Mouse (Mus musculus) erythroblast, embryonic 14.5 days (primary cell): ENCODE measurements at regions not wholly inside any gene's neighbourhood (a gene's known extent, or its start where the extent isn't known, plus 50 kb on each side); places are given as distances from the start of the nearest gene placed in this dataset.

Source experiments
- H3K27me3 ChIP-seq: 2 replicates; pipeline ENCODE4 v1.6.1; 2012; ENCODE audit warnings: inconsistent platforms; ENCODE audit not compliant: control insufficient read depth
- H3K36me3 ChIP-seq: 2 replicates; pipeline ENCODE4 v1.6.1; 2012; ENCODE audit warnings: mild to moderate bottlenecking, inconsistent platforms; ENCODE audit not compliant: control insufficient read depth
- H3K4me1 ChIP-seq: 2 replicates; pipeline ENCODE4 v1.6.1; 2012; ENCODE audit warnings: inconsistent platforms; ENCODE audit not compliant: control insufficient read depth
- H3K4me3 ChIP-seq: replicated peaks from 2 replicates; pipeline ENCODE3; 2012; ENCODE audit warnings: moderate library complexity, mild to moderate bottlenecking, inconsistent platforms
- H3K9me3 ChIP-seq: 2 replicates; pipeline ENCODE4 v1.6.1; 2012; ENCODE audit warnings: low read length, inconsistent platforms, mixed read lengths; ENCODE audit not compliant: control insufficient read depth
- GATA1 ChIP-seq: IDR thresholded peaks from 2 replicates; pipeline ENCODE4 v1.6.1; 2012; ENCODE audit warnings: low read length, inconsistent platforms, mixed read lengths
- TAL1 ChIP-seq: IDR thresholded peaks from 3 replicates; pipeline ENCODE4 v1.6.1; 2012; ENCODE audit warnings: low read length, inconsistent platforms, mixed read lengths

- TF ChIP-seq TAL1 (no peak), GATA1 (no peak)
Observed at GRCm38 (mm10) chr4:95133815-95134214, 81.8 kb upstream of the Jun start.

GRCm38 (mm10) chr4:95134611-95135010 lies 82.6 kb upstream of the Jun start:
- Histone ChIP-seq H3K27me3 (no peaks in the 10 kb centered on the region), H3K36me3 (no peaks in the 10 kb centered on the region), H3K4me1 (no peaks in the 10 kb centered on the region), H3K4me3 (no peak overlapping the region), H3K9me3 (no peaks in the 10 kb centered on the region)
- TF ChIP-seq GATA1 = no peak
- no peak for TF ChIP-seq TAL1

More at GRCm38 (mm10) chr4:95133815-95134214, 81.8 kb upstream of the Jun start:
- Histone ChIP-seq H3K4me1 (no peaks in the 10 kb centered on the region), H3K4me3 (no peak overlapping the region), H3K9me3 (no peaks in the 10 kb centered on the region), H3K27me3 (no peaks in the 10 kb centered on the region), H3K36me3 (no peaks in the 10 kb centered on the region)

- no peak overlapping the region for H3K4me3 ChIP-seq
- TF ChIP-seq TAL1 = no peak
- H3K9me3 ChIP-seq = no peaks in the 10 kb centered on the region
- no peaks in the 10 kb centered on the region for H3K36me3 ChIP-seq
- H3K4me1 ChIP-seq = no peaks in the 10 kb centered on the region
- H3K27me3 ChIP-seq = no peaks in the 10 kb centered on the region
Observed at GRCm38 (mm10) chr4:95137413-95138143, 85.6 kb upstream of the Jun start.

- H3K27me3 ChIP-seq = no peaks in the 10 kb centered on the region
- no peak overlapping the region for H3K4me3 ChIP-seq
- H3K36me3 ChIP-seq = no peaks in the 10 kb centered on the region
- no peaks in the 10 kb centered on the region for H3K4me1 ChIP-seq
- TF ChIP-seq TAL1 (no peak), GATA1 (no peak)
- H3K9me3 ChIP-seq = no peaks in the 10 kb centered on the region
Observed at GRCm38 (mm10) chr4:95138676-95139075, 86.7 kb upstream of the Jun start.

GRCm38 (mm10) chr4:95141253-95141652 lies 89.2 kb upstream of the Jun start:
- H3K4me1 ChIP-seq = no peaks in the 10 kb centered on the region
- no peaks in the 10 kb centered on the region for H3K27me3 ChIP-seq
- no peaks in the 10 kb centered on the region for H3K36me3 ChIP-seq
- no peaks in the 10 kb centered on the region for H3K9me3 ChIP-seq
- no peak overlapping the region for H3K4me3 ChIP-seq
- TF ChIP-seq GATA1 = no peak
- no peak for TF ChIP-seq TAL1

- TF ChIP-seq TAL1 = no peak
- no peak for TF ChIP-seq GATA1
- Histone ChIP-seq H3K4me1 (no peaks in the 10 kb centered on the region), H3K4me3 (no peak overlapping the region), H3K27me3 (no peaks in the 10 kb centered on the region), H3K9me3 (no peaks in the 10 kb centered on the region), H3K36me3 (no peaks in the 10 kb centered on the region)
Observed at GRCm38 (mm10) chr4:95143130-95143529, 91.1 kb upstream of the Jun start.

- H3K36me3 ChIP-seq = no peaks in the 10 kb centered on the region
- no peaks in the 10 kb centered on the region for H3K27me3 ChIP-seq
- H3K9me3 ChIP-seq = no peaks in the 10 kb centered on the region
- TF ChIP-seq TAL1 = no peak
- no peak for TF ChIP-seq GATA1
- no peak overlapping the region for H3K4me3 ChIP-seq
- H3K4me1 ChIP-seq = no peaks in the 10 kb centered on the region
Observed at GRCm38 (mm10) chr4:95143668-95144067, 91.6 kb upstream of the Jun start.

- Histone ChIP-seq H3K36me3 (no peaks in the 10 kb centered on the region), H3K9me3 (no peaks in the 10 kb centered on the region), H3K27me3 (no peaks in the 10 kb centered on the region), H3K4me3 (no peak overlapping the region), H3K4me1 (no peaks in the 10 kb centered on the region)
- TF ChIP-seq GATA1 (no peak), TAL1 (no peak)
Observed at GRCm38 (mm10) chr4:95144440-95144839, 92.4 kb upstream of the Jun start.

- H3K36me3 ChIP-seq = no peaks in the 10 kb centered on the region
- H3K4me1 ChIP-seq = no peaks in the 10 kb centered on the region; the same call in 1 of the 2 replicates
- no peak for TF ChIP-seq GATA1
- TF ChIP-seq TAL1 = no peak
- H3K9me3 ChIP-seq = no peaks in the 10 kb centered on the region
- H3K4me3 ChIP-seq = no peak overlapping the region
- H3K27me3 ChIP-seq = no peaks in the 10 kb centered on the region
Observed at GRCm38 (mm10) chr4:95146268-95146667, 94.2 kb upstream of the Jun start.

- Histone ChIP-seq H3K9me3 (no peaks in the 10 kb centered on the region), H3K4me1 (peaks cover 16% of the 10 kb centered on the region), H3K27me3 (no peaks in the 10 kb centered on the region), H3K4me3 (no peak overlapping the region), H3K36me3 (no peaks in the 10 kb centered on the region)
- TF ChIP-seq GATA1 (no peak), TAL1 (no peak)
Observed at GRCm38 (mm10) chr4:95148665-95149064, 96.6 kb upstream of the Jun start.
